Mouse (Mus musculus): ENCODE data around the gene Cd28. TPM values are rescaled to one million over a fixed set of nuclear protein-coding genes. Genes with fewer than 3 reads are reported as not detected.

Cd28 gene
- polyA plus RNA-seq, 1 experiment from 2014 or later: 281 TPM

Other genes with a start within 250 kb of the Cd28 start
- gene Raph1, start 149.7 kb upstream of the Cd28 start, polyA plus RNA-seq (2018): 23.9 to 26.9 TPM (median 25.2 TPM) in 3 replicates
- not detected in 3 replicates for gene Ctla4, start 170.2 kb downstream of the Cd28 start, polyA plus RNA-seq (2018)